Mouse (Mus musculus) embryo, embryonic 10.5 days (tissue): Measurements from ENCODE around the gene Car12.
A peak's percentile ranks its signal among the peaks of the same experiment; 100 is the strongest.

Source experiments
- DNase-seq: peaks from one replicate; pipeline ENCODE4 v3.0.0-alpha.2; 2015; ENCODE audit warnings: low spot score

Gene Car12

DNA sequence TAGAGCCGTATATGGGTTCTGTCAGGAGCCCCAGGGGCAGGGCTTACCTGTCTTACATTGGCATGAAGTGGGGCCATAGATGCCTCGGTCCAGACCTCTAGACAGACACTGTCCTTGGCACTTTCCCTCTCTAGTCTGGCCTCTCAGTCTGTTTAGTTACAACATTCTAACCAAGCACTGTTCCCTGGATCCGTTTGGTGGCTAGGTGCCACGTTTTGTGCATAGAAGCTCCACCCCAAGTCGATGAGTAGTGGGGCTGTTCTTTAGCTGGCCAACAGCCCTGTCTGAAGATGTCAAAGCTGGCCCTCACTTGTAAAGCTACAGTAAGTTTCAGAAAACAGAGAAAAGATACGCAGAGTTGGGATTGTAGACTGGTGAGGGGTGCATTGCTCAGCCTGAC lies 2.9 kb upstream of the Car12 start:
- DNase-seq: no peak

- peak; percentile 44 for DNase-seq
Observed at GRCm38 (mm10) chr9:66714022-66714515, 583 bp downstream of the Car12 start.

DNA sequence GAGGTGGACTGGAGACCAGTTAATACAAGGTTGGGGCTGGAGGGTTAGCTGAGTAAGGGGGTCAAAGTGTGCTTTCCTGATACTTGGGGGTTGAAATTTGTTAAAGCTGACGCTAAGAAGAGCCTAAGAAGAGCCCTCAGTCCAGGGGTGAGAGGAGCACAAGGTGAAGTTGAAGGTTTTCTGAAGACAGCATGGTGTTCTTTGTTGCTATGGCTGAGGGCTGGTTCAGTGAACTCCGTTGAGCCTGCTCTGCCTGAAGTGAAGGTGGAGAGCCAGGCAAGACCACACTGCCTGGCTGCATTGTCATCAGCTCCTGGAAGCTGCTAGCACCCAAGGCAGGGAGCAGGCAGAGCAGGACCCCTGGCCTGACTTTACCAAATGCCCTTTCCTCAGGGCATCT lies 1.9 kb downstream of the Car12 start:
- no peak for DNase-seq

GRCm38 (mm10) chr9:66716533-66716932 lies 3.0 kb downstream of the Car12 start:
- no peak for DNase-seq

DNA sequence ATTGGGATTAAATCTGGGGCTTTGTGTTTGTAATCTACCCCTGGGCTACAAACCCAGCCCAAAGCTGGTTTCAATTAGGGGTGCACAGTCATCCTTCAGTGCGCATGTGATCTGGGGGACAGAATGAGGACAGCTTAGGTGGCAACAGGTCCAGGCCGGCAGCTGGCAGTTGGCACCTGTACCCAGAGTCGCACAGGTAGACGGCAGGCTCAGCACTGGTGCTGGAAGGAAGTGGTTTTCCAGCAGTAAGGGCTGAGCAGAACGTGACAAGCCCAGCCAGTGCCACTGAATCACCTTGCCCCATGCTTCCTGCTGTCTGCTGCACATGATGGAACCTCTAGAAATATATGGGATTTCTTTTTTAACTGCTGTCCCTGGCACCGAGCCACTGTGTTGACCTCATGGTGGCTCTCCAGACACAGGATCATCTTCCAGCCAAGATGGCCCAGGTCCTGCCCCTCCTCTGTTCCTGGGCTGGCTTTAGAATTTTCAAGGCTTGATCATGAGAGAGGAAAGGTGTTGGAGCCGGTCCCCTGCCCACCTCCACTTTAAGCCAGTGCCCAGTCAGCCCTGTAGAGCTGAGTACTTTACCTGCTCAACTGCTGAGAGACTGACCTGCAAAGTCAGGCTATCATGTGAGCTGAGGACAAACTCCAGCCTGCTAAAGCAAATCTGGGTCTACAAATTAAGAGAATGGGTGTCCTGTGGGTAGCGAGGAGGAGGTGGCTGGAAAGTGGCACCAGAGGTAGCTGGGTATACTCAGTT lies 7.4 kb downstream of the Car12 start:
- no peak for DNase-seq

GRCm38 (mm10) chr9:66722187-66722868 lies 8.8 kb downstream of the Car12 start:
- DNase-seq: no peak

- DNase-seq: peak; percentile 37
Observed at GRCm38 (mm10) chr9:66722869-66723272, 9.4 kb downstream of the Car12 start.

DNA sequence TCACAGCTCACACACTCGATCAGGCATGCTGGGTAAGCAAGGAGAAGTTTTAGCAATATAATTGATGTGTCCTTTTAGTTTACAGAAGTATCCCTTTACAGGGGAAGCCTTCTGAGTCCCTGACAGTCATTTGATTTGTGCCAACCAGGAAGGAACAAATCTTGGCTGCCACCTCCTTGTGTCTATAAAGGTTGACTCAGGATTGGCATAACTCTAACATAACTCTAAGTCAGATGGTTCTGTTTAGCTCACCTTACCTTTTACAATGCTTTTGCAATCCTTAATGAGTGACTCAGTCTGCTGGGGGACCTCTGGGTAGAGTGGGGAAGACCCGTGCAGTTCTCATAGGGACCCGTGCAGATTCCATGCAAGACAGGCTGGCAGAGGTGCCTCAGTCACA lies 12.1 kb downstream of the Car12 start:
- DNase-seq: no peak

GRCm38 (mm10) chr9:66727333-66727732 lies 13.8 kb downstream of the Car12 start:
- no peak for DNase-seq

- DNase-seq: no peak
Observed at GRCm38 (mm10) chr9:66730556-66730955, 17.1 kb downstream of the Car12 start.

DNA sequence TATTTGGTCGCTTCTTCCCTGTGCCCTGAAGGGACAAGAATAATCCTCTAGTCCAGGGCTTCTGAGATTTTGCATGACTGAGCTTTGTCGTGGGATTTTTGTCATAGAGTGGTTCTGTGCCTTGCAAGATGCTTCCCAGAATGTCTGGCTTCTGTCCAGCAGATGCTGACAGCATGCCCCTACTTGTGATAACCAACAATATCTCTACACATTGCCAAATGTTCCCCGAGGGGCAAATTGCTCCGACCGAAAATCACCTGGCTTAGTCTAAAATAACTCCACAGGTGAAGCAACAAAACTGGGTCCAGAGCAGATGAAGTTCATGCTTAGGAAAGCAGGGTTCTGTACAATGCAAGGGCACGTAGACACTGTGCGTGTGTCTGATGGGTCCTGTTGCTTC lies 17.8 kb downstream of the Car12 start:
- no peak for DNase-seq

GRCm38 (mm10) chr9:66732791-66733691 lies 19.6 kb downstream of the Car12 start:
- DNase-seq: no peak

DNA sequence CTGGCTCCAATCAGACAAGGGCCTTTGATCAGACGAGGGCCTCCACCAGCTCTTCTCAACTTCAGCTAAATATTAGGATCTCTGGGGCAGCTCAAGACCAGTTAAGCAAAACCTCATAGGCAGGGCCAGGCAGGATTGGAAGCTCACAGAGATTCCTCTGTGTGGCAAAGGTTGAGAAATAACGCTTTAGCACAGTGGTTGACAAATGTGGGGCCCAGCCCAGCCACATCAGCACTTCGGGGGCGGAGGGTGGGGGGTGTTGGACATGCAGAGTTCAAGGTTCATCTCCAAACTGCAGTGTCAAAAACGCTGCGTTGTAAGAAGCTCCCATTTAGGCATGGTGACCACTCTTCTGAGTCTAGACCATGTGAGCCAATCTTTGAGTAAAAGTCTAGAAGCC lies 21.1 kb downstream of the Car12 start:
- no peak for DNase-seq

DNA sequence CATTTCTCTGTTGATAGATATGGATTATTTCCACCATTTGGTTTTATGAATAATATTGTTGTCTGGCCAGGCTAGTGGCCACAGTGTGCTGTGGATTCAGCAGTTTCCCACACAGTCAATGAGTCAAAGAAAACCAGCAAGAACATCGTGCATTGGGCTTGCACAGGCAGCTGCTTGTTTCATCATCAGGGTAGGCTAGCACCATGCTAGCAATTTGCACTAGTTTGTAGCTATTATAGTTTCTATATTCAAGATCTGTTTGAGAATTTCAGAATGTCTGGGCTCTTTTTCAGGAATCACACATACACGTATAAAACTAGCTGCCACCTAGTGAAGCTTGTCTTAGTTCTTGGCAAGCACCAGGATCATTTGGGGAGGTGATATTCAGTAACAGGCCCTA lies 21.6 kb downstream of the Car12 start:
- DNase-seq: no peak

- DNase-seq: no peak
Observed at GRCm38 (mm10) chr9:66736016-66736415, 22.5 kb downstream of the Car12 start.

- DNase-seq: no peak
Observed at GRCm38 (mm10) chr9:66736551-66736950, 23.1 kb downstream of the Car12 start.

GRCm38 (mm10) chr9:66739516-66739915 lies 26.0 kb downstream of the Car12 start:
- DNase-seq: no peak

GRCm38 (mm10) chr9:66744531-66744930 lies 31.0 kb downstream of the Car12 start:
- DNase-seq: no peak

- no peak for DNase-seq
Observed at GRCm38 (mm10) chr9:66748390-66748789, 34.9 kb downstream of the Car12 start.

GRCm38 (mm10) chr9:66752849-66753248 lies 39.4 kb downstream of the Car12 start:
- DNase-seq: no peak

- DNase-seq: no peak
Observed at GRCm38 (mm10) chr9:66760991-66761390, 47.5 kb downstream of the Car12 start.

GRCm38 (mm10) chr9:66768721-66769120 lies 55.2 kb downstream of the Car12 start:
- DNase-seq: no peak
